Mouse (Mus musculus) midbrain, embryonic 16.5 days (tissue): ENCODE data around the gene Crebbp. TPM values are rescaled to one million over a fixed set of nuclear protein-coding genes. Genes with fewer than 3 reads are reported as not detected.

Experiments
- ATAC-seq: fragments of 200-750 bp; cut with Nextera tagmentation; 2 replicates; pipeline ENCODE4 v1.8.0; 2017; ENCODE audit warnings: moderate TSS enrichment
- H3K27ac ChIP-seq: fragments of 300-500 bp; sonication (generic); 2 replicates; pipeline ENCODE4 v1.5.1; 2014; ENCODE audit warnings: mild to moderate bottlenecking, low read length, mixed read lengths
- H3K27me3 ChIP-seq: fragments of 300-500 bp; sonication (generic); 2 replicates; pipeline ENCODE4 v1.6.1; 2014; ENCODE audit warnings: low read depth, low read length, mixed read lengths; ENCODE audit not compliant: control insufficient read depth, insufficient read depth
- H3K36me3 ChIP-seq: fragments of 300-500 bp; sonication (generic); 2 replicates; pipeline ENCODE4 v1.6.1; 2014; ENCODE audit warnings: mild to moderate bottlenecking, low read length, moderate library complexity, mixed read lengths; ENCODE audit not compliant: control insufficient read depth, insufficient read depth
- H3K4me1 ChIP-seq: fragments of 300-500 bp; sonication (generic); 2 replicates; pipeline ENCODE4 v1.6.1; 2014; ENCODE audit warnings: mild to moderate bottlenecking, low read length, mixed read lengths; ENCODE audit not compliant: control insufficient read depth, insufficient read depth
- H3K4me2 ChIP-seq: fragments of 300-500 bp; sonication (generic); 2 replicates; pipeline ENCODE4 v1.6.1; 2014; ENCODE audit warnings: mild to moderate bottlenecking, low read length, mixed read lengths
- H3K4me3 ChIP-seq: fragments of 300-500 bp; sonication (generic); 2 replicates; pipeline ENCODE4 v1.5.1; 2014; ENCODE audit warnings: low read depth, mild to moderate bottlenecking, low read length, moderate library complexity, mixed read lengths
- H3K9ac ChIP-seq: fragments of 300-500 bp; sonication (generic); 2 replicates; pipeline ENCODE4 v1.6.1; 2014; ENCODE audit warnings: low read depth, low read length, mixed read lengths
- H3K9me3 ChIP-seq: fragments of 300-500 bp; sonication (generic); replicated peaks from 2 replicates; pipeline ENCODE4 v1.6.1; 2014; ENCODE audit warnings: mild to moderate bottlenecking, low read length, mixed read lengths; ENCODE audit not compliant: control insufficient read depth, poor library complexity, severe bottlenecking
- WGBS: fragments of 180-500 bp; shearing (Covaris S2); extraction: QIAGEN DNeasy Blood & Tissue Kit; methylation state at CpG from one replicate; pipeline ENCODE4 v1.1.7; 2014; 5-methylcytosine and 5-hydroxymethylcytosine counted together
- microRNA-seq: library from miRNA; unstranded; fragments of <30 nt; microRNA quantifications from one replicate; pipeline ENCODE4, GENCODE M21; 2017
- polyA plus RNA-seq: library from polyadenylated mRNA; unstranded; fragments of >200 nt; fragmentation: Nextera tagmentation; extraction: Ambion mirVana; gene quantifications from 2 replicates; pipeline ENCODE4 v1.2.1, GENCODE M21; 2015

The Crebbp gene
- polyA plus RNA-seq, 1 experiment from 2014 or later, result 34.9 TPM

DNA sequence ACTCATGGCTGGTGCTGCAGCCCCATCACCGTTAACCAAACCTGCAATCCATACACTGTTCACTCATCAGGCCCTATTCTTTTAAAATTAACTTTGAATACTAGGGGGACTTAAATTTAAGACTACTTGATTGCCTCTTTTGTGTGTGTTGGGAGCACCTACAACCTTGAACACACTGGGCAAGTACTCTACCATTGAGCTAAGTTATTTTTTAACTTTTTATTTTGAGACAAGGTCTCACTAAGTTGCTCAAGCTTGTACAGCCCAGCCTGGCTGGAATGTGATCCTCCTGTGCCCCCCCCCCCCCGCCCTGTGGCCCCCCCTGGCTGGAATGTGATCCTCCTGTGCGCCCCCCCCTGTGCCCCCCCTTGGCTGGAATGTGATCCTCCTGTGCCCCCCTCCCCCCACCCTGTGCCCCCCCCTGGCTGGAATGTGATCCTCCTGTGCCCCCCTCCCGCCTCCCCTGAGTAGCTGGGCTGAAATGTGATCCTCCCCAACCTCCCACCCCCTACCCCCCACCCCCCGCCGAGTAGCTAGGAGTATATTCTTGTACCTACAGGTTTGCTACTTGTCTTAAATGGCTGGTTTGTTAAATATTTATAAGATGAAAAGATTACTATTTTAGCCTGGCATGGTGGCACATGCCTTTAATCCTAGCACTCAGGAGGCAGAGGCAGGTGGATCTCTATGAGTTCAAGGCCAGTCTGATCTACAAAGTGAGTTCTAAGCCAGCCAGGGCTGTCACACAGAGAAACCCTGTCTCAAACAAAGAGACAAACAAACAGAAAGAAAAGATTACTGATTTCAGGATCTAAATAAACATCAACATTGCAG lies 182.1 kb downstream of the Crebbp start:
- H3K4me2 ChIP-seq, result no peak overlapping the region
- WGBS, result 78% methylated on average over 6 of the region's 6 CpGs
- no peaks in the 10 kb centered on the region for H3K27me3 ChIP-seq
- no peaks in the 10 kb centered on the region for H3K36me3 ChIP-seq
- H3K4me3 ChIP-seq, result no peak overlapping the region
- H3K27ac ChIP-seq, result no peak overlapping the region
- H3K9ac ChIP-seq, result no peak overlapping the region
- no peaks in the 10 kb centered on the region for H3K4me1 ChIP-seq
- ATAC-seq, result no peak
- H3K9me3 ChIP-seq, result no peaks in the 10 kb centered on the region

Small RNA genes within 50 kb of the gene (microRNA-seq; reads per million reads assigned to microRNA genes)
- not detected for gene Gm23413

Other genes starting within 250 kb of the Crebbp start
- gene Nlrc3, start 237.4 kb downstream of the Crebbp start, polyA plus RNA-seq, result 1.1 and 1.2 TPM in 2 replicates
- gene Slx4, start 210.2 kb downstream of the Crebbp start, polyA plus RNA-seq, result 30.8 and 32.3 TPM in 2 replicates
- 6.1 and 6.7 TPM in 2 replicates for gene Dnase1, start 177.1 kb downstream of the Crebbp start, polyA plus RNA-seq
- gene Trap1, start 136.2 kb downstream of the Crebbp start, polyA plus RNA-seq, result 48.4 and 53.2 TPM in 2 replicates
- gene Adcy9, start 206.5 kb upstream of the Crebbp start, polyA plus RNA-seq, result 4.0 and 4.3 TPM in 2 replicates